Mouse (Mus musculus): ENCODE data around the gene Add2.

DNA sequence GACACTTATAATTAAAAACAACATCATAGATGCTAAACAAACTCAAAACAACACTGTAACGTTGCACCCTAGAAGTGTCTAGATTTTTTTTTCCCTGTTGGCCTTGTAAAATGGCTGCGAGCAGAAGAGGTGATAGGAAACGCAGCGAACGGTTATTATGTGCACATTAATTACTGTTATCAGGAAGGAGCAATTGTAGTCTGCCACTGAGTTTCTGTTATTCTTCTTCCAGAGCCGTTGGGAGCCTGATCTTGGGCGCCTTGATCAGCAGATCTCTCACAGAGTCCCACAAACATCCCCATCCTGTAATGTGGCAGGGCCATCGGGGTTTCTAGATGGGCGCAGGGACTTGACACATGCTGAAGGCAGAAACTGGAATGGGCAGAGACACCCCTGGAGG is 137.9 kb downstream of the Add2 start:
- TF ChIP-seq POLR2A (IDR thresholded peaks at IDR 0.05; ENCODE audit: extremely low read depth, insufficient read depth, low read length) (no peak), CTCF (IDR thresholded peaks at IDR 0.05; ENCODE audit: extremely low read depth, insufficient read depth, low read length) (no peak)

Measured in cortical plate, adult 2 months (tissue).